Mouse (Mus musculus): ENCODE measurements around the gene Vcp. TPM values are rescaled to one million over a fixed set of nuclear protein-coding genes. Genes with fewer than 3 reads are reported as not detected.

Vcp gene
- polyA plus RNA-seq, 1 experiment from 2014 or later, result 560 TPM

DNA sequence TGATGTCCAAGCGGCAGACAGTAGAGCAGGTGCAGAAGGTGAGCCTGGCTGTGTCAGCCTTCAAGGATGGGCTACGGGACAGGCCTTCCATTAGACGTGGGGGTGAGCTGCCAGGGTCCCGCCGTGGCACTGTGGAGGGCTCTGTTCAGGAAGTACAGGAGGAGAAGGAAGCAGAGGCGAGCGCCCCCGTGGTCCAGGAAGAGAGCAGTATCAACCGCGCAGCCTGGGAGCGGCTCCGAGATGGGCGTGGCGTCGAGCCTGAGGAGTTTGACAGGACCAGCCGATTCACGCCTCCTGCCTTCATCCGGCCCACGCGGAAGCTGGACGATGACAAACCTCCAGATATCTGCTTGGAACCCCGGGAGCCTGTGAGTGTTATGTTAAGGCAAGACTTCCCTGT is 66.7 kb downstream of the Vcp start:
- peak; percentile 35; the same call in 1 of the 2 replicates for TF ChIP-seq CTCF (IDR thresholded peaks at IDR 0.05; ENCODE audit: low read depth)
- 3% methylated on average over 22 of the region's 22 CpGs for WGBS
- no peaks in the 10 kb centered on the region for H3K4me1 ChIP-seq (ENCODE audit: insufficient read depth)
- H3K27me3 ChIP-seq (ENCODE audit: insufficient read depth, low read length), result no peaks in the 10 kb centered on the region
- no peaks in the 10 kb centered on the region for H3K9me3 ChIP-seq (ENCODE audit: low read depth, low read length)
- peak; percentile 72 for DNase-seq
- no peak overlapping the region for H3K4me3 ChIP-seq (ENCODE audit: low read depth, low read length)
- H3K4me2 ChIP-seq, result peak overlapping the region; percentile 45
- no peak overlapping the region for H3K27ac ChIP-seq (ENCODE audit: low read depth)
- no peaks in the 10 kb centered on the region for H3K36me3 ChIP-seq (ENCODE audit: insufficient read depth)
- ATAC-seq (ENCODE audit: insufficient read depth), result 0 out of 2 replicates have a peak, but pooled peaks have one; percentile 56
- H3K9ac ChIP-seq, result no peak overlapping the region

DNA sequence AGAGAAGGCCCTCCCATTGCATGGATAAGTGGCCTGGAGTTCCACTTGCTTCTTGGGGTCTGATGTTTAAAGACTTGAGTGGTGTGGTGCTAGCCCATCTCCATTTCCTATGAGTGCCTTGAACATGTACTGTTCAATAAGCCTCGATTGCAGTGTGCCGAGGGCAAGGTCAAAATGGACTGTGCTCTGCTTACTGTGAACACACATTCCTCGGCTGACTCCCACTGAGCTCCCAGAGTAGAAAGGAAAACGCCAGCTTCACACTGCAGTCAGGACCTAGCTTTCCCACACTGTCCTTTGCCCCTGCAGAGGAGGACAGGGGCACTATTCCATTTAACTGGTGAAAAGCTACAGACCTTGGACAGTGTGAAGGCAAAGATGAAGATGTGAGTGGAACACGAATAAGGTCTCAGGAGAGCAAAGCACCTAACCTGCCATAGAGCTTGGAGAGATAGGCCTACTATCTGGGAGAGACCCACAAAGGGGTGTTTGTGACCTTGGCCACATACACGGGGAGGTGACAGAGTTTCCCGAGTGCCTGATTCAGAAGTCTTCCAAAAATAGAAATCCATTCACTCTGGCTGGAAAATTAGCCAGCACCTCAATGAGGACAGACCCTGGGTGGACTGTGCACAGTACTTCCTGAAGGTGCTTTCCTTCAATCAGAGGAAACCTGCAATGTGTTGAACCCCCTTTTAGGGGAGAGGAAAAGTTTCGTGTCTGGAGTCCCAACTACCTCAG is 67.9 kb downstream of the Vcp start:
- Histone ChIP-seq H3K4me3 (ENCODE audit: low read depth, low read length) (no peak overlapping the region), H3K27ac (ENCODE audit: low read depth) (no peak overlapping the region), H3K4me2 (no peak overlapping the region), H3K9ac (no peak overlapping the region), H3K4me1 (ENCODE audit: insufficient read depth) (no peaks in the 10 kb centered on the region), H3K9me3 (ENCODE audit: low read depth, low read length) (no peaks in the 10 kb centered on the region), H3K27me3 (ENCODE audit: insufficient read depth, low read length) (no peaks in the 10 kb centered on the region), H3K36me3 (ENCODE audit: insufficient read depth) (no peaks in the 10 kb centered on the region)
- TF ChIP-seq CTCF (IDR thresholded peaks at IDR 0.05; ENCODE audit: low read depth), result no peak
- WGBS, result 58% methylated on average over 8 of the region's 8 CpGs
- DNase-seq (no peak), ATAC-seq (ENCODE audit: insufficient read depth) (no peak)

Other genes starting within 250 kb of the Vcp start
- gene Ccl19, start 243.9 kb downstream of the Vcp start, polyA plus RNA-seq (2014; fragmentation: Nextera tagmentation; extraction: Ambion mirVana), result not detected in 2 replicates
- 57.4 and 77.5 TPM in 2 replicates for gene Ccl21a, start 226.5 kb downstream of the Vcp start, polyA plus RNA-seq (2014; fragmentation: Nextera tagmentation; extraction: Ambion mirVana)
- gene Fam205a1, start 146.6 kb downstream of the Vcp start, polyA plus RNA-seq (2014; fragmentation: Nextera tagmentation; extraction: Ambion mirVana), result 0.05 TPM in 1 of 2 replicates, not detected in the other
- 0.12 and 0.38 TPM in 2 replicates for gene Gm12394, start 143.7 kb downstream of the Vcp start, polyA plus RNA-seq (2014; fragmentation: Nextera tagmentation; extraction: Ambion mirVana)
- 0.25 and 0.42 TPM in 2 replicates for gene Fam205c, start 126.3 kb downstream of the Vcp start, polyA plus RNA-seq (2014; fragmentation: Nextera tagmentation; extraction: Ambion mirVana)
- gene Phf24, start 83.8 kb downstream of the Vcp start, polyA plus RNA-seq (2014; fragmentation: Nextera tagmentation; extraction: Ambion mirVana), result 0.43 and 0.53 TPM in 2 replicates
- 6.3 and 6.9 TPM in 2 replicates for gene Dnajb5, start 50.7 kb downstream of the Vcp start, polyA plus RNA-seq (2014; fragmentation: Nextera tagmentation; extraction: Ambion mirVana)
- gene 1700022I11Rik, start 30.9 kb downstream of the Vcp start, polyA plus RNA-seq (2014; fragmentation: Nextera tagmentation; extraction: Ambion mirVana), result 0.43 and 0.46 TPM in 2 replicates
- gene Fancg, start 10.0 kb upstream of the Vcp start, polyA plus RNA-seq (2014; fragmentation: Nextera tagmentation; extraction: Ambion mirVana), result 19.4 and 20.8 TPM in 2 replicates
- gene Pigo, start 25.3 kb upstream of the Vcp start, polyA plus RNA-seq (2014; fragmentation: Nextera tagmentation; extraction: Ambion mirVana), result 19.2 and 21.4 TPM in 2 replicates
- gene Stoml2, start 31.2 kb upstream of the Vcp start, polyA plus RNA-seq (2014; fragmentation: Nextera tagmentation; extraction: Ambion mirVana), result 331 and 340 TPM in 2 replicates
- gene Fam214b, start 45.7 kb upstream of the Vcp start, polyA plus RNA-seq (2014; fragmentation: Nextera tagmentation; extraction: Ambion mirVana), result 7.1 and 7.8 TPM in 2 replicates
- 7.6 and 8.2 TPM in 2 replicates for gene Unc13b, start 58.4 kb upstream of the Vcp start, polyA plus RNA-seq (2014; fragmentation: Nextera tagmentation; extraction: Ambion mirVana)